Mouse (Mus musculus) heart, embryonic 10.5 days (tissue): ENCODE results near the gene Fam227a. TPM values are rescaled to one million over a fixed set of nuclear protein-coding genes. Genes with fewer than 3 reads are reported as not detected.
A peak's percentile ranks its signal among the peaks of the same experiment; 100 is the strongest.

Experiments used
- DNase-seq: peaks from one replicate; pipeline ENCODE4 v3.0.0-alpha.2; 2017; ENCODE audit warnings: low spot score
- H3K27ac ChIP-seq: fragments of 300-500 bp; sonication (generic); 2 replicates; pipeline ENCODE4 v1.5.1; 2016; ENCODE audit warnings: mild to moderate bottlenecking
- H3K27me3 ChIP-seq: fragments of 300-500 bp; sonication (generic); 2 replicates; pipeline ENCODE4 v1.6.1; 2016; ENCODE audit warnings: mild to moderate bottlenecking; ENCODE audit not compliant: poor library complexity, insufficient read depth, severe bottlenecking
- H3K36me3 ChIP-seq: fragments of 300-500 bp; sonication (generic); 2 replicates; pipeline ENCODE4 v1.6.1; 2016; ENCODE audit warnings: mild to moderate bottlenecking, moderate library complexity
- H3K4me1 ChIP-seq: fragments of 300-500 bp; sonication (generic); 2 replicates; pipeline ENCODE4 v1.6.1; 2016; ENCODE audit warnings: mild to moderate bottlenecking
- H3K4me3 ChIP-seq: fragments of 300-500 bp; sonication (generic); 2 replicates; pipeline ENCODE4 v1.5.1; 2016; ENCODE audit warnings: mild to moderate bottlenecking, moderate library complexity
- H3K9me3 ChIP-seq: fragments of 300-500 bp; sonication (generic); 2 replicates; pipeline ENCODE4 v1.6.1; 2016; ENCODE audit warnings: mild to moderate bottlenecking, moderate library complexity
- WGBS: fragments of 180-500 bp; shearing (Covaris S2); methylation state at CpG from one replicate; pipeline ENCODE4 v1.1.7; 2016; 5-methylcytosine and 5-hydroxymethylcytosine counted together
- polyA plus RNA-seq: library from polyadenylated mRNA; unstranded; fragments of >200 nt; fragmentation: Nextera tagmentation; extraction: Ambion mirVana; gene quantifications from 2 replicates; pipeline ENCODE4 v1.2.1, GENCODE M21; 2016

The Fam227a gene
- polyA plus RNA-seq: 0.55 and 1.1 TPM in 2 replicates

- peak within 1 kb of the TSS; percentile 98 for H3K27ac ChIP-seq
- DNase-seq: peak; percentile 98
- H3K36me3 ChIP-seq: peaks cover 21% of the 10 kb centered on the region
- under 1% methylated on average over 55 of the region's 55 CpGs for WGBS
- no peaks in the 10 kb centered on the region for H3K9me3 ChIP-seq
- H3K4me3 ChIP-seq: peak within 1 kb of the TSS; percentile 85
- peaks cover 14% of the 10 kb centered on the region for H3K4me1 ChIP-seq
- no peaks in the 10 kb centered on the region for H3K27me3 ChIP-seq
Observed at GRCm38 (mm10) chr15:79658531-79659375, at the start of gene Fam227a, which contains the start of gene Cby1. Gene Fam227a (minus strand): TSS chr15:79658956. Gene Cby1 (plus strand): TSS chr15:79659199.

GRCm38 (mm10) chr15:79708229-79708822 is 49.6 kb upstream of the Fam227a start:
- Histone ChIP-seq H3K27ac (no peak overlapping the region), H3K27me3 (no peaks in the 10 kb centered on the region), H3K4me3 (no peak overlapping the region), H3K36me3 (peaks cover 64% of the 10 kb centered on the region), H3K9me3 (no peaks in the 10 kb centered on the region), H3K4me1 (peaks cover 9% of the 10 kb centered on the region; the same call in 1 of the 2 replicates)
- 92% methylated on average over 5 of the region's 5 CpGs for WGBS
- no peak for DNase-seq

GRCm38 (mm10) chr15:79706603-79707214 is 48.0 kb upstream of the Fam227a start:
- Histone ChIP-seq H3K36me3 (peaks cover 48% of the 10 kb centered on the region), H3K4me3 (no peak overlapping the region), H3K27me3 (no peaks in the 10 kb centered on the region), H3K9me3 (no peaks in the 10 kb centered on the region), H3K27ac (no peak overlapping the region), H3K4me1 (peaks cover 9% of the 10 kb centered on the region; the same call in 1 of the 2 replicates)
- 84% methylated on average over 17 of the region's 17 CpGs for WGBS
- DNase-seq: no peak

- Histone ChIP-seq H3K27ac (peak overlapping the region; percentile 56; the same call in 1 of the 2 replicates), H3K4me1 (peaks cover 35% of the 10 kb centered on the region), H3K4me3 (no peak overlapping the region), H3K27me3 (no peaks in the 10 kb centered on the region), H3K9me3 (no peaks in the 10 kb centered on the region), H3K36me3 (peaks cover 37% of the 10 kb centered on the region)
- DNase-seq: no peak
- WGBS: 80% methylated on average over 9 of the region's 9 CpGs
Observed at GRCm38 (mm10) chr15:79697558-79698187, 38.9 kb upstream of the Fam227a start.

GRCm38 (mm10) chr15:79697011-79697410 is 38.3 kb upstream of the Fam227a start:
- Histone ChIP-seq H3K27me3 (no peaks in the 10 kb centered on the region), H3K36me3 (peaks cover 37% of the 10 kb centered on the region), H3K4me1 (peaks cover 41% of the 10 kb centered on the region), H3K9me3 (no peaks in the 10 kb centered on the region), H3K27ac (peak overlapping the region; percentile 56; the same call in 1 of the 2 replicates), H3K4me3 (no peak overlapping the region)
- no peak for DNase-seq
- WGBS: 87% methylated on average over 6 of the region's 6 CpGs

- WGBS: 95% methylated on average over 2 of the region's 2 CpGs
- no peak for DNase-seq
- Histone ChIP-seq H3K4me1 (peaks cover 46% of the 10 kb centered on the region), H3K27ac (no peak overlapping the region), H3K27me3 (no peaks in the 10 kb centered on the region), H3K4me3 (no peak overlapping the region), H3K36me3 (peaks cover 37% of the 10 kb centered on the region), H3K9me3 (no peaks in the 10 kb centered on the region)
Observed at GRCm38 (mm10) chr15:79696508-79696907, 37.8 kb upstream of the Fam227a start.

GRCm38 (mm10) chr15:79695516-79695915 is 36.8 kb upstream of the Fam227a start:
- Histone ChIP-seq H3K4me1 (peaks cover 52% of the 10 kb centered on the region), H3K27ac (0 out of 2 replicates have a peak overlapping the region, but pooled peaks have one; percentile 22), H3K36me3 (peaks cover 37% of the 10 kb centered on the region), H3K4me3 (no peak overlapping the region), H3K27me3 (no peaks in the 10 kb centered on the region), H3K9me3 (no peaks in the 10 kb centered on the region)
- WGBS: 40% methylated on average over 3 of the region's 3 CpGs
- DNase-seq: no peak

- no peak for DNase-seq
- peak overlapping the region; percentile 65; the same call in 1 of the 2 replicates for H3K27ac ChIP-seq
- H3K4me3 ChIP-seq: no peak overlapping the region
- peaks cover 54% of the 10 kb centered on the region for H3K4me1 ChIP-seq
- H3K27me3 ChIP-seq: no peaks in the 10 kb centered on the region
- peaks cover 36% of the 10 kb centered on the region for H3K36me3 ChIP-seq
- H3K9me3 ChIP-seq: no peaks in the 10 kb centered on the region
- 74% methylated on average over 4 of the region's 4 CpGs for WGBS
Observed at GRCm38 (mm10) chr15:79694512-79694911, 35.8 kb upstream of the Fam227a start.

GRCm38 (mm10) chr15:79693740-79694139 is 35.0 kb upstream of the Fam227a start:
- DNase-seq: no peak
- Histone ChIP-seq H3K4me3 (peak overlapping the region; percentile 22; the same call in 1 of the 2 replicates), H3K4me1 (peaks cover 57% of the 10 kb centered on the region), H3K27ac (peak overlapping the region; percentile 65; the same call in 1 of the 2 replicates), H3K36me3 (peaks cover 30% of the 10 kb centered on the region), H3K27me3 (no peaks in the 10 kb centered on the region), H3K9me3 (no peaks in the 10 kb centered on the region)
- 72% methylated on average over 11 of the region's 11 CpGs for WGBS

- Histone ChIP-seq H3K36me3 (peaks cover 28% of the 10 kb centered on the region), H3K4me1 (peaks cover 53% of the 10 kb centered on the region), H3K9me3 (no peaks in the 10 kb centered on the region), H3K27ac (no peak overlapping the region), H3K4me3 (no peak overlapping the region), H3K27me3 (no peaks in the 10 kb centered on the region)
- no peak for DNase-seq
- 83% methylated on average over 5 of the region's 5 CpGs for WGBS
Observed at GRCm38 (mm10) chr15:79692334-79692733, 33.6 kb upstream of the Fam227a start.

GRCm38 (mm10) chr15:79691023-79691508 is 32.3 kb upstream of the Fam227a start:
- WGBS: under 1% methylated on average over 53 of the region's 53 CpGs
- Histone ChIP-seq H3K36me3 (peaks cover 18% of the 10 kb centered on the region), H3K9me3 (no peaks in the 10 kb centered on the region), H3K4me3 (peak overlapping the region; percentile 94), H3K4me1 (peaks cover 54% of the 10 kb centered on the region), H3K27me3 (no peaks in the 10 kb centered on the region), H3K27ac (peak overlapping the region; percentile 95)
- no peak for DNase-seq

GRCm38 (mm10) chr15:79690426-79691022 is 31.8 kb upstream of the Fam227a start, which contains the start of gene Gtpbp1:
Gene Gtpbp1 (plus strand): TSS chr15:79690845.
- Histone ChIP-seq H3K36me3 (peaks cover 17% of the 10 kb centered on the region), H3K4me3 (peak within 1 kb of the TSS; percentile 94), H3K27me3 (no peaks in the 10 kb centered on the region), H3K9me3 (no peaks in the 10 kb centered on the region), H3K4me1 (peaks cover 57% of the 10 kb centered on the region), H3K27ac (peak within 1 kb of the TSS; percentile 95)
- DNase-seq: peak; percentile 100
- WGBS: 0% methylated on average over 45 of the region's 45 CpGs
